Mouse (Mus musculus): ENCODE results near the gene Olfr516.
"Not testable (repeated sequence)": the region's sequence is repeated elsewhere in the genome, so short reads cannot be mapped to it uniquely, and the experiment has no call there.

Gene Olfr516

DNA sequence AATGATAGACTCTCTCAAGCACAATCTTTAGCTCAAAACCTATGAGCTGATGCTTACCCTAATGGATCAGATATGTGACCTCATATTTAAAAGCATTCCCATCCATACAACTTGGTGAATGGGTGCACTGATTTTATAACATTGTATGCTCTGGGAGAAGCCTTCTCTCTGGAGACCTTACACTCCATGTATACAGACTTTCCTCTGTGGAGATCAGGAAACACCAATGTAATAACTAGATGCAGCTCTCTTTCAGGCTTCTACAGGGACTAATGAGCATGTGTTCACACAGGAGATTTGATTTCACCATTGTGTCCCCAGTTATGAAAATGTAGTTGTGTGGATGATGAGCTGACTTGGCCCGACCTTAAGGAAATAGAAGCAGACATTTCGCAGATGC lies at the start of gene Olfr516:
TSS of gene Olfr516 (minus strand) at position 101 of the 400 bp plus-strand sequence.
- no peak for DNase-seq

DNA sequence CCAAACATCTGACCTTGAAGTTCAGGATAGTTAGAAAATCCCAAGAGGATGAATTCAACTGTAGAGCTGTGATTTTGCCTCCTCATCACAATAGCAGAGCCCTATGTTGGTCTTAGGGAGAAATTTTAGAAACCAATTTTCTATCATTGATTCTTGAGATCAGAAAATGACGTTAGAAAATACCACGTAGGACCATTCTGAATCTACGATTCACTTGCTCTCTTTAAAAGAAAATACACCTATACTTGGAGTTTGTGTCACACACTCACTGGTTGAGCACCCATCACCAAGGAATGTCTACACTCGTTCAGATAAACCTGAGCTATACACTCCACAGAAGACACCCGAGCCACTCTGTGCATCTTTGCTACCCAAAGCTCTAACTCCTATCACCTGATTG lies 44.0 kb upstream of the Olfr516 start, which contains the start of gene Olfr519:
TSS of gene Olfr519 (minus strand) at position 101 of the 400 bp plus-strand sequence.
- DNase-seq = no peak

DNA sequence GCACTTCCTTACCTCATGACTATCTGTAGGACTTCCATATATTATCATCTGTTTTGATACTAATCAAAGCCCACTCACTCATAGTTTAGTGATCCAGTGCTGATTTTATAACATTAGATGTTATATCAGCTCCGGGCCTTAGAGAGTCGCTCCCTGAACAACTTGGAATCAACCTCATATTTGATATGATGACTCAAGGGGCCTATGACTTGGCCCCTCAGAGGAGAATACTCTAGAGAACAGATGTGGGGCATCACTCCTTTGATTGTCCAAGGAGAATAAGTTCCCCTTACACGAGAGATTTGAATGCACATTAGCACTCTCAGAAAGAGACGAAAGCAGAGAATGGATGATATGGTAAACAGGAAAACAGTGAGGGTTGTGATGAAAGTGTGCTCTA lies 34.6 kb upstream of the Olfr516 start, which contains the start of gene Olfr518:
TSS of gene Olfr518 (minus strand) at position 101 of the 400 bp plus-strand sequence.
- no peak for DNase-seq

DNA sequence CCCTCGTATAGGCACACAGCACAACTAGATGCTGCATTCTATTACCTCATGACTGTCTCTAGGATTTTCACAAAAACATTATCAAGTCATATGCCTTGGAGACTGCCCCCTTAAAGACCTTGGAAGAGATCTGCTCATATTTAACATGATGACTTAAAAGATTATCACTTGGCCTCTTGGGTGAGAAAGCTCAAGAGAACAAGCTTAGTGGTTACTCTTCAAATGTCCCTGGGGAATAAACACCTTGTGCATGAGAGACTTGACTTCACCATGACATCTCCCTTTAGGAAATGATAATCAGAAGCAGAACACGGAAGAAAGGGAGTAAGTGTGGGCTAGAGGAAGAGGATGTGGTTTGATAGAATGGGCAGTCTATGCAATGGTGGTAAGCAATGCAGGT lies 21.9 kb upstream of the Olfr516 start, which contains the start of gene Olfr517:
TSS of gene Olfr517 (minus strand) at position 101 of the 400 bp plus-strand sequence.
- DNase-seq = no peak

DNA sequence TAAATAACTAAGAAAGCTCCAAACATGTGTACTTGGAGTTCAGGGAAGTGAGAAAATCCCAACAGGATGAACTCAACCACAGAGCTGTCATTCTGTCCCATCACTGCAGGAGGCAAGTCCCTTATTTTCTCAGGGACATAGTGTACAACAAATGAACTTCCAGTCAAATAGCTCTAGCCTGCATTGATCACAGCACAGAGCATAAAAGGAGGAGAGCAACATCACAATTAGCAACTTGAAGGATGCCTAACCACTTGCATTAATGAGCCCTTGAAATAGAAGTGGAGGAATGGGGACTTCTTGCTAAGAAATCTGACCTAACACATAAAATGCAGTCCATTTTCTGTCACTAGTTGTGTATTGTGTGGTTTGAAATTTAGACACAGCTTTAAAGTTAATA lies 24.4 kb downstream of the Olfr516 start, which contains the start of gene Olfr514:
TSS of gene Olfr514 (minus strand) at position 101 of the 400 bp plus-strand sequence.
- DNase-seq = no peak

DNA sequence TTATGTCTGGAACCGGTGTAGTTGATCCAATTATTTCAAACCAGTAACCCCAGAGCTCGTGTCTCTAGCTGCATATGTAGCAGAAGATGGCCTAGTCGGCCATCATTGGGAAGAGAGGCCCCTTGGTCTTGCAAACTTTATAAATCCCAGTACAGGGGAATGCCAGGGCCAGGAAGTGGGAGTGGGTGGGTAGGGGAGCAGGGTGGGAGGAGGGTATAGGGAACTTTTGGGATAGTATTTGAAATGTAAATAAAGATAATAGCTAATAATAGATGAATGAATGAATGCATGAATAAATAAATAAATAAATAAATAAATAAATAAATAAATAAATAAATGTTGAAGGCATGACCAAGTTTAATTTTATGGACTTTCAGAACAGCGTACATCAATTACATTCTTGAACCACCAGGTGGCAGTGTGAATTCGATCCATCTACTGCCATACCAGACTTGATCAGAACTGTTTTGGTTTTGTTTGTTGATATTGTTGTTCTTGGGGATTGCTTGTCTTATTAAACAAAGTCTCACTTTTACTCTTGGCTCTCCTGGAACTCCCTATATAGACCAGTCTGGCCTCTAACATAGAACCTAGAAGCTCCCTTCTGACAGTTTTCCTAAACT lies 35.6 kb downstream of the Olfr516 start:
- not testable (repeated sequence) for DNase-seq

DNA sequence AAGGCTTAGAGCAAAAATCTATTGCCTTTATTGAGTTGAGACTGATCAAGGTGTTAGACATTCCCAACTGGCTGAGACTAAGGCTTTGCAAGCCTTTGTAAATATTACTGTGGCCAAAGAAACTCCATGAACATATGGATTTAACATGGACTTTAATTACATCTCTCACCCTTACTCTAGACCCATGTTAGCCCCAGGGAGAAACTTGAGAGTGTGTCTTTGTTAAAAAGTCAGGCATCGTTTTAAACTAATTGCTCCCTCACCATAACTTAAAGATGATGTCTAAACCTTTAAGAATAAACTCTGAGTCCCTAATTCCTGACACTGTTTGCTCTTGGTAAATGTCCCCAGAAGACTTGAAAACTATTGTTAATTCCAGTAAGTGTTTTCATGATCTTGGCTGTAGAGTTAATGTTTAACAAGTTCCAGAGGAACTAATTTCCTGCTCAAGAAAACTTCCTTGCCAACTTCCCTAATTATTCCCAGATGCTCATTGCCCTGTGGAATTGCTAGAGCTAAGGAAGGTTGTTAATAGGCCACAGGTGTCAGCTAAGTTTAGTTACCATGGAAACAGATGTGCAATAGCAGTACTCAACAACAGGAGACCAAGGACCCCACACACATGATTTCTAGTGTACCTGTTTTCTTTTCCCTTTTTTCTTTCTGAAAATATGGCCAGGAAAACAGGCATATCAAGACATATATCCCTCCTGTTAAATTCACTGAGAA lies 53.0 kb downstream of the Olfr516 start:
- DNase-seq = no peak

Measured in thymus, adult 18-20 months (tissue).